Mouse (Mus musculus) WW6 (cell line): ENCODE results near the gene Rara.

ENCODE experiments used
- DNase-seq: peaks from one replicate; pipeline ENCODE4 v3.0.0-alpha.2; 2013; ENCODE audit warnings: low read depth, low spot score

The Rara gene

GRCm38 (mm10) chr11:98937914-98938694 lies 10.5 kb downstream of the Rara start:
- no peak for DNase-seq

- no peak for DNase-seq
These were observed 11.1 kb downstream of the Rara start for GRCm38 (mm10) chr11:98938701-98939083.

GRCm38 (mm10) chr11:98939084-98939952 lies 11.7 kb downstream of the Rara start:
- no peak for DNase-seq

- DNase-seq, result no peak
These were observed 12.5 kb downstream of the Rara start for GRCm38 (mm10) chr11:98939953-98940641.

GRCm38 (mm10) chr11:98940776-98941175 lies 13.2 kb downstream of the Rara start:
- DNase-seq, result no peak

DNA sequence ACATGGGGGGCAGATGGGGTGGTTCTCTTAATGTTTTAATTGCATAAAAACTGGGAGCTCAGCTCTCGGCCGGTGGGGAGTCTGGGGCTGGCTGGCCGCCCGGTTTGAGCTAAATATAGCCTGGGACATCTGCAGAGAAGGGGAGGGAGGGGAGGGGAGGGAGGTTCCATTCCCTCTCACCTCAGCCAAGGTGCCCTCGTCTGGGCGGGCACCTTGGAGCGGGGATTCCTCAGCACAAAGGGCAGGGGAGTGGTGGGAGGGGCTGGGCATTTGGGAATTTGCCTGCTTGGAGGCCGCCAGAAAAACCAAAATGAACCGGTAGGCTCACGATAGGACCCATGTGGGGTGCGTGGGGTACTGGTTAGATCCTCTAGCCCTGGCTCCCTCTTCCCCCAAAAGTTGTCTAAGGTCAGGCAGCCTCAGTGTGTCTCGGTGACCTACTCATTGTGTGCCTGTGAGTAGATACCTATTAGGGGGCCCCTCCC lies 13.8 kb downstream of the Rara start:
- DNase-seq, result no peak

DNA sequence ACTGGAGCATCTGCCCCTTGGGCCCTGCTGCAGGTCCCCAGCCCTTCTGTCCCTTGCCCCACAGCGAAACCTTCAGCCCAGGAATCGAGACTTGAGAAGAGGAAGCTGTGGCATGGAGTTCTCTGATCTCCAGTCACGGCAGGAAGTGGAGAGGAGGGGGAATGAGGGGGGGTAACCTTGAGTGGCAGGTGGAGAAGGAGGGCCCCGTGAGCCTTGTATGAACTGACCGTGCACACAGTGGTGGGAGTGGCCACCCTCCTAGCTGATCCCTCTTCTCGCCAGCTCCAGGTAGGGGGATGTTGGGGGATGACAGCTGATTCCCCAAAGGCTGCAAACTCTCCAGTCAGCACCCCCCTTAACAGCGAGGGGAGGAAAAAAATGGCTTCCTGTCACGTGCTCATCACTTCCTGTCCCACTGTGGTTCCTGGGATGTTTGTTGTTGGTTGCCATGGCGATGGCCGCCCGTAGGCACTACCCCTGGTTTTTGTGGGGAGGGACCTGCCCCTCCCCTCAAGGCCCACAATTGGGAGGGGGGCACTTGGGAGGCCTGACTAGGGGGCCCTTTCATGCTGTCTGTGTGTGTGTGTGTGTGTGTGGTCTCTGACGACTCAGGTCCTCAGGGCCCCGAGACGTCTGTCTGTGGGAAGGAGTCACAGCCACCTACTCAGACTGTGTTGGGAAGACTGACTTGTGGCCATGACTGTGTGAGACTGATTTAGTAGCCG lies 14.4 kb downstream of the Rara start:
- DNase-seq, result no peak

DNA sequence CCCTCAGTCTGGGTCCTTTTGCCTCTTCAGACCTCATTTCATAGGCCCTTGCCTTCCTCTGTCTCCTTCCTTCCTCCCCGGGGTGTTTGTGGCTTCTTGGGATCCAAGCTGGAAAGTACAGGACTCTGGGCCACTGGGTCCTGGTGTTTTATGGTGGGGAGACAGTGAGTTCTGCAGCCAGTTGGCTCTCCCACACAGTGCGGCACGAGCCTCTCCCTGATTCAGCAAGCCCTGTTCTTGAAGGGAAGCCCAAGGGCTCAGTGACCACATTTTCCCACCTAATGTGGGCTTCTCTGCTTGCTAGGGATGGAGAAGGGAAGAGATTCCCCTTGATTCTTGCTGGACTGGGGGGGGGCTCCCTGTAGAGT lies 14.9 kb downstream of the Rara start:
- no peak for DNase-seq

GRCm38 (mm10) chr11:98942923-98943641 lies 15.5 kb downstream of the Rara start:
- no peak for DNase-seq

DNA sequence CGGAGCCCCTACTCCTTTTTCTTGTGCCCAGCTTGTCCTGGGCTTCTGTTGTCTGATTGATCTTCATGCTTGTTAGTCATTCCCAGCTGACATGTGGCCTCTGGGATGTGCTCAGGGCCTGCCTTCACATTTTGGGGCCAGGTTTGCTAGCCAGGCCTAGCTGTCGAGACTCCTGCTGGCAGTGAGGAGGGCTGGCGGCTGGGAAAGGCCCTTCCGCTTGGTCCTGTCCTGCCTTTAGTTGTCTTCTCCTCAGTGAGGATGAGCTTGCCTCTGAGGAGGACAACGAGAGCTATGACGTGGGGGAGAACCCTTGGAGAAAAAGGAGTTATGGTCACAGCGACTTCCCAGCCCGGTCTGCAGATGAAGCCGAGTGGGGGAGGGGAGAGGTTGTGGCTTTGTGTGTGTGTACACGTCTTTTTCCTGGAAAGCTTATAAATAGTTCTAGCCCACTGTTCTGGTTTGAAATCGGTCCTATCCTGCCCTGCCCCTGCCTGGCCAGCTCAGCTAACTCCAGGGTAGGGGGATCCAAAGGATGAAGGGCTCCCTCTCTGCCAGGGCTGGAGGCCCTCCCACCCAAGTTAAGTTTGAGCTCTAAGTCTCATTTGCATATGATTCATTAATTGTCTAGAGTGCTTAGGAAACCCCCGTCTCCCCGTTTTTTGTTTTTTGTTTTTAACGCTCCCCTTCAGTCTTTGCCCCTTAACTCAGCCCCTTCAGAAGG lies 16.3 kb downstream of the Rara start:
- no peak for DNase-seq

DNA sequence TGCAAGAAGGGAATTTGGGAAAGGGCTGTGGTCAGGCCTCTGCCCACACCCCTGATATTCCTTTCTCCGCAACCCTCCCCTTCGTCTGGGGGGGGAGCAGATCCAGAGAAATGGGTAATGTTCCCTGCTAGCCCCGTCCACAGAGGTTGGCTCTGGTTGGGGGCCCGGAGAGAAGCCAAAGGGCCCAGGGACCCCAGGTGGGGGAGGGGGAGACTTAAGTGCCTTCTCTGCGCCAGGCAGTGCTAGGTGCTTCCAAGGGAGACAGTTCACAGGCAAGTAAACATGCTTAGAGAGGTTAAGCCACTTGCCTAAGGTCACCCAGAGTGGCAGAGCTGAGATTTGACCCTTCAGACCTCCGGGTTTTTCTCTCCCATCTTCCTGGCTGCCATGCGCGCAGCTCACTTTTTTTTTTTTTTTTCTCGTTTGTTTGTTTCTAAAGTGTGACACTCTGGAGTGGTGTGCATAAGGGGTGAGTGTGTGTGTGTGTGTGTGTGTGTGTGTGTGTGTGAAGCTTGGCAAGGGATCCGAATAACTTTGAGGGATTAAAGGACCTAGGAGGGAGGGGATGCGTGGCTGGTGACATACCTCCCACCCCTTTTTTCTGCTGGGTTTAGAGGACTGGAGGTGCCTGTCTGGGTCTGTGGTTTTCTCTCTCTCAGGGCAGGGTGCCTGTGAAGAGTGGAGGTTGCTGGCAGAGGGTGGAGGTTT lies 17.4 kb downstream of the Rara start:
- no peak for DNase-seq

DNA sequence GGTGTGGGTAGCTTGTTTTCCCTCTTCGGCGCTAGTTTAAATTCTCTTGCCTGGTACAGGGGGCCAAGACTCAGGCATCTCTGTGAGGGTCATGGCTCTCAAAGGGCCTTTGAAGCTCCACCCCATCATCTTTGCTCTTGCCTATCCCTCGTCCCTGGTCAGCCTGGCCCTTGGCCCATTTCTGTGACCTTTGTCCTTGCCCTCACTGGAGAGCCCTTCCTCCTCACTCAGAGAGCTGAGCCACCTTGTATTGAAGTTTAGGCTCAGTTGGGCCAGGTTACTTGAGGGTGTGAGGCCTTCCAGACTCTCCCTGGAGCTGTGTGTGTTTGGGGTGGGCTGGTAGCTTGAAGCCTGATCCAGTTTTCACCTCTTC lies 18.0 kb downstream of the Rara start:
- no peak for DNase-seq

- DNase-seq, result no peak
These were observed 20.5 kb downstream of the Rara start for GRCm38 (mm10) chr11:98947969-98948569.

DNA sequence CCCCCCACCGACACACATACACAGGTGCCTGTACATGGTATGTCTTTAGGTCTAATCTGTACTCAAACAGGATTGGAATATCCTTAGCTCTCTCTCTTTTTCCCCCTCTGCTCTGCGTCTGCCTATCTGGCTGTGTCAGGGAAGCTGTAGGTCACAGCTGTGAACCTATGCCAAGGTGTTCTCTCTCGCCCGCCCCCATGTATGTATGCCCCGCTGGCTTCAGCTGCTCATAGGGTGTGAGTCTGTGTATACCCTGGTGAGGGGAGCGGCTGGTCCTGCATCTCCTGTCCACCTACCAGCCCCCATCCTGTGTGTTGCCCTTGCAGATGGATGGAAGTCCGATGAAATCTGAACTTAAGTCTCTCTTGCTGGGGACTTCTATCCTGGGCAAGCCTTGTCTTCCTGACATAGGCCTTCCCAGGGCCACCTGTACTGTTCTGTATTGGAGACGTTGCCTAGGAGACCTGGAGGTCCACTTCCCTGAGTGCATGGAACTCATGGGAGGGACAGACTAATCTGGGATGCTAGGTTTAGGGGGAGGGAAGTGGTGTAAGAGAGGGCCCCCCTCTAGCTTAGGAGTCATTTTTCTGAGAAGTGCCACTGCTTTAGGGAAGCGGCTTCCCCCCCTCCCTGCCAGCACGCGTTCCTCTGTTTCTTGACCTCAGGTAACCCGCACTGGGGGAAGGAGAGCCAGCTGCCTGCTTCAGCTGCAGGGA lies 21.8 kb downstream of the Rara start:
- no peak for DNase-seq

DNA sequence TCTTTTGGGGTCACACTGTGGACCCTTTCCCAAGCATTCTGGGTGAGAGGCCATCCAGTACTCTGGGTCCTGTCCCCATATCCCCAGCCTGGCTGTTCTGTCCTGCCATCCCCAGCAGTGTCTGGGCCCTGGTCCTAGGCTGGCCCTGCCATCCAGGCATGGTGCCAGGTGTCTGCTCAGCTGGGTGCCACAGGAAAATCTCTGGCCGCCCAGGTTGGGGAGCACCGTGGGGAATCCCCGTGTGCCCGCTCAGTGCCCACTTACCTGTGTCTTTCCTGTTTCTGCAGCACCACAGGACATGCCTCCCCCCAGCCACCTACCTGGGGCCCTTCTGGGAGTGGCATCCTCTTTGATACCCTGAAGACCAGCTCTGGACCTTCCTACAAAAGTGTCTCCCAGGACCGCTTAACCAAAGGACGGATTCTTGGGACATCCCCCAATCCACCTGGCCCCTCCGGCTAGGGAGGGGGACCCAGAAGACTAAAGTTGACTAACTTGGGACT lies 22.4 kb downstream of the Rara start:
- no peak for DNase-seq

DNA sequence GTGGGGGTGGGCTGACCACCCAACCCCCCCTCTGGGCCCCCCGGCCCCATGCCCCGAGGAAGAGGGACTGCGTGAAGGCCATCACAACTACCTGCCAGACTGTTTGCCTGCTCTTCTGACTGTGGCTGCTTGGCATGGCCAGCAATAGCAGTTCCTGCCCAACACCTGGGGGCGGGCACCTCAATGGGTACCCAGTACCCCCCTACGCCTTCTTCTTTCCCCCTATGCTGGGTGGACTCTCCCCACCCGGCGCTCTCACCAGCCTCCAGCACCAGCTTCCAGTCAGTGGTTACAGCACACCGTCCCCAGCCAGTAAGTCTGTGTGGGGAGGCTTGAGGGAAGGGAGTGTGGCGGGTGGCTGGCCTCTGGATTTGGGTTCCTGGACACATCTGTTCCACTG lies 22.9 kb downstream of the Rara start:
- DNase-seq, result no peak

DNA sequence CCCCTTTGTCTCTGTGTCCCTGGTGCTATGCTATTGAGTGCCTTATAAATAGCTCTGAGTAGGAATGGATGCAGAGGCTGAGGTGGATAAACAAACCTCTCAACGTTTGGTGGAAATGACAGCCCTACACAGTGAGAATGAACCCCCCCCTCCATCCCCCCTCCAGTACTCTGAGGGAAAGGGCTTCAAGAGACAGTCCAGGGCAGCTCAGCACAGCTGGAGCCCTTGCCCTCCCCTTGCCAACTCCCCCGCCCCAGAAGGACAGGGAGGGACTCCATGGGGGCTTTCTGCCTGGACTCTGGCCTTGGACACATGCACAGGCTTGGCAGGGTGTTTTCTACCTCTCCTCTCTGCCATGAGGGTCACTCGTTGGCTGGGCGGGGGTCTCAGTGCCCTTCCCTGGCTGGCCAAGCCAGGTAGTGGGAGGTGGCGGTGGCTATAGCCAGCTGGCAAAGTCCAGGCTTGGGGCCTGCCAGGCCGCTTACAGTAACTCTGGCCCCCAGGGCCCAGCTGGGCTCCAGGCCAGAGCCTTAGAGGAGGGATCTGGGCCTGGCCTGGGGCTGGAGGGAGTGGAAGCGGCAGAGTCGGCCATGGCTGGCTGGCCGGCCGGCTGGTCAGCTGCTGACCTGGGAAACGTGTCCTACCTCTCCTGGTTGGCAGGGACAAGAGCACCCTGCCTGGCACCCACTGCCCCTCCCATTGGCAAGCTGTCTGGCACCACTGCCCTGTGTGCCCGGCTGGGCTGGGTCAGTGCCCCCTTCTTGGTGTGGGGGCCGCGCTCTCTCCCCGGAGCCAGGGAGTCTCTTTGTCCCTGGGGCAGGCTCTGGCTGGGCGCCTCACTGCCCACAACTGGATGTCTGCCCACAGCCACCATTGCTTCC lies 23.6 kb downstream of the Rara start:
- DNase-seq, result no peak
